Comparison of ENCODE assay signal across 8 mouse cellular contexts in the genomic region with DNA sequence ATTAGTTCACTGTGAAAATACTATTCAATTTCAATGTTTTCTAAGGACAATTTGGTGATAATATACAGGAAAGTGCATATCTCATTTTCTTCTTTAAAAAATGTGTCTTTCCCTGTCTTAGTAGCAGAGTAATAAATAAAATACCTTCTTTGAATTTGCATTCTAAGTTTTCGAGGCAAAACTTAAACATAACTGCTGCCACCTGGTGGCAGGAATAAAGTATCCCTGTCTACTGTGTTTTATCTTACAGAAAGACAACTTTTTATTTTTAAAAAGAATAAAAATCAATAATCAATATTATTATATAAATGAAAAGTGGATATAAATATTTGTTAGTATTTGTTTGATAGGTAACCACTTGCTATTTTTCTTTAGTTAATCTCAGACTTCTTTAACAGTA. TPM values are rescaled to one million over a fixed set of nuclear protein-coding genes. Genes with fewer than 3 reads are reported as not detected.
DNase-seq lines count a peak whose midpoint lies in the region; ATAC-seq lines count a peak whose summit lies in the region.
"Had no signal": no experiment of that assay in that cellular context is flagged by ENCODE, and none has a peak within 500 bp of the region (broad histone marks: within the 10 kb centered on the region; RNA-seq: fewer than 3 reads in every experiment).

No protein-coding gene starts in this region.

- peak; percentile 65 for DNase-seq in hindbrain, embryonic 14.5 days (ENCODE audit: low spot score)
- no peak for DNase-seq in hindbrain, embryonic 10.5 days (ENCODE audit: low spot score)
- DNase-seq in testis, postnatal 10 days (ENCODE audit: low spot score) = peak; percentile 51
- no peak for DNase-seq in testis, postnatal 14 days (ENCODE audit: low spot score)
- DNase-seq in lung, postnatal 14 days = peak; percentile 37
- no peak for DNase-seq in yolk sac, embryonic 10.5 days (ENCODE audit: low spot score)

- H3K27ac ChIP-seq in hindbrain, embryonic 14.5 days = no peak overlapping the region
- no peak overlapping the region for H3K27ac ChIP-seq in hindbrain, embryonic 10.5 days
- H3K27ac ChIP-seq: embryonic facial prominence, embryonic 15.5 days had no signal

- no peaks in the 10 kb centered on the region for H3K27me3 ChIP-seq in hindbrain, embryonic 14.5 days (ENCODE audit: control insufficient read depth, insufficient read depth, low read length)
- no peaks in the 10 kb centered on the region for H3K27me3 ChIP-seq in hindbrain, embryonic 10.5 days (ENCODE audit: insufficient read depth, poor library complexity, severe bottlenecking)
- H3K27me3 ChIP-seq: embryonic facial prominence, embryonic 15.5 days had no signal

- no peak overlapping the region for H3K4me2 ChIP-seq in hindbrain, embryonic 14.5 days (replicated peaks)
- H3K4me2 ChIP-seq: embryonic facial prominence, embryonic 15.5 days had no signal

- H3K9me3 ChIP-seq in hindbrain, embryonic 14.5 days (ENCODE audit: control insufficient read depth, low read length) = no peaks in the 10 kb centered on the region
- H3K9me3 ChIP-seq in hindbrain, embryonic 10.5 days = no peaks in the 10 kb centered on the region
- H3K9me3 ChIP-seq: embryonic facial prominence, embryonic 15.5 days had no signal

- H3K9ac ChIP-seq in hindbrain, embryonic 14.5 days = no peak overlapping the region
- H3K9ac ChIP-seq: embryonic facial prominence, embryonic 15.5 days had no signal

- H3K4me3 ChIP-seq in hindbrain, embryonic 14.5 days (replicated peaks; ENCODE audit: low read length) = no peak overlapping the region
- no peak overlapping the region for H3K4me3 ChIP-seq in hindbrain, embryonic 10.5 days
- H3K4me3 ChIP-seq: embryonic facial prominence, embryonic 15.5 days had no signal

- no peak for ATAC-seq in hindbrain, embryonic 14.5 days (ENCODE audit: low FRiP score)
- ATAC-seq in activated CD4-positive, CD25-positive, alpha-beta regulatory T cell, adult 4 months = peak; percentile 50

- WGBS in hindbrain, embryonic 14.5 days = 49% methylated on average over 1 of the region's 1 CpGs
- 59% methylated on average over 1 of the region's 1 CpGs for WGBS in hindbrain, embryonic 10.5 days

- no peaks in the 10 kb centered on the region for H3K4me1 ChIP-seq in hindbrain, embryonic 14.5 days (replicated peaks; ENCODE audit: control insufficient read depth, insufficient read depth, low read length)
- no peaks in the 10 kb centered on the region for H3K4me1 ChIP-seq in hindbrain, embryonic 10.5 days (replicated peaks)
- H3K4me1 ChIP-seq: embryonic facial prominence, embryonic 15.5 days had no signal

- peaks cover 57% of the 10 kb centered on the region for H3K36me3 ChIP-seq in hindbrain, embryonic 14.5 days (replicated peaks; ENCODE audit: control insufficient read depth, insufficient read depth)
- peaks cover 42% of the 10 kb centered on the region for H3K36me3 ChIP-seq in hindbrain, embryonic 10.5 days

RNA-seq across cellular contexts. Expression of gene Relch, which starts 47.6 kb away (rescaled TPM):
- polyA plus RNA-seq in hindbrain, embryonic 14.5 days (2014; fragmentation: Nextera tagmentation; extraction: Ambion mirVana) = 48.5 and 54.2 TPM in 2 replicates
- polyA plus RNA-seq in hindbrain, embryonic 10.5 days (2016; fragmentation: Nextera tagmentation; extraction: Ambion mirVana) = 26.0 and 29.2 TPM in 2 replicates
- polyA plus RNA-seq in activated CD4-positive, CD25-positive, alpha-beta regulatory T cell, adult 4 months (2017; shearing (Covaris generic)) = 10 to 100 TPM; 34.6 to 49.6 TPM

RNA-seq across cellular contexts. Expression of gene Pign, which starts 47.8 kb away (rescaled TPM):
- 12.5 and 14.8 TPM in 2 replicates for polyA plus RNA-seq in hindbrain, embryonic 14.5 days (2014; fragmentation: Nextera tagmentation; extraction: Ambion mirVana)
- 9.9 and 11.0 TPM in 2 replicates for polyA plus RNA-seq in hindbrain, embryonic 10.5 days (2016; fragmentation: Nextera tagmentation; extraction: Ambion mirVana)
- 10 to 100 TPM; 13.6 to 15.8 TPM for polyA plus RNA-seq in activated CD4-positive, CD25-positive, alpha-beta regulatory T cell, adult 4 months (2017; shearing (Covaris generic))

Comparison
In these comparisons a context has a peak if more than half of its experiments do, and no peak if none do; other contexts are left out.
1. DNase-seq: peak in hindbrain, embryonic 14.5 days (single experiment), testis, postnatal 10 days (single experiment) and lung, postnatal 14 days (single experiment); none in hindbrain, embryonic 10.5 days (single experiment), testis, postnatal 14 days (single experiment) and yolk sac, embryonic 10.5 days (single experiment).